Mouse (Mus musculus) neural tube, embryonic 14.5 days (tissue): ENCODE results near the gene Gm49378. TPM values are rescaled to one million over a fixed set of nuclear protein-coding genes. Genes with fewer than 3 reads are reported as not detected.

Experiments used
- ATAC-seq: fragments of 200-750 bp; cut with Nextera tagmentation; 2 replicates; pipeline ENCODE4 v1.8.0; 2017; ENCODE audit warnings: low read depth, mild to moderate bottlenecking, moderate TSS enrichment, moderate library complexity
- H3K27ac ChIP-seq: fragments of 300-500 bp; sonication (generic); 2 replicates; pipeline ENCODE4 v1.5.1; 2014; ENCODE audit warnings: low read depth, mild to moderate bottlenecking, control low read depth, low read length, moderate library complexity, mixed read lengths
- H3K27me3 ChIP-seq: fragments of 300-500 bp; sonication (generic); 2 replicates; pipeline ENCODE4 v1.6.1; 2014; ENCODE audit warnings: low read length; ENCODE audit not compliant: control insufficient read depth, insufficient read depth
- H3K36me3 ChIP-seq: fragments of 300-500 bp; sonication (generic); 2 replicates; pipeline ENCODE4 v1.6.1; 2014; ENCODE audit warnings: low read length, mixed read lengths; ENCODE audit not compliant: control insufficient read depth, insufficient read depth
- H3K4me1 ChIP-seq: fragments of 300-500 bp; sonication (generic); 2 replicates; pipeline ENCODE4 v1.6.1; 2014; ENCODE audit warnings: low read length; ENCODE audit not compliant: control insufficient read depth, insufficient read depth
- H3K4me2 ChIP-seq: fragments of 300-500 bp; sonication (generic); 2 replicates; pipeline ENCODE4 v1.6.1; 2014; ENCODE audit warnings: mild to moderate bottlenecking, low read depth, low read length, control low read depth
- H3K4me3 ChIP-seq: fragments of 300-500 bp; sonication (generic); 2 replicates; pipeline ENCODE4 v1.5.1; 2014; ENCODE audit warnings: low read depth, low read length, control low read depth, mixed read lengths
- H3K9ac ChIP-seq: fragments of 300-500 bp; sonication (generic); replicated peaks from 2 replicates; pipeline ENCODE4 v1.6.1; 2014; ENCODE audit warnings: low read depth, mild to moderate bottlenecking, control low read depth, low read length, mixed read lengths
- H3K9me3 ChIP-seq: fragments of 300-500 bp; sonication (generic); 2 replicates; pipeline ENCODE4 v1.6.1; 2016; ENCODE audit warnings: low read length; ENCODE audit not compliant: control insufficient read depth
- WGBS: fragments of 180-500 bp; shearing (Covaris S2); extraction: QIAGEN DNeasy Blood & Tissue Kit; methylation state at CpG from one replicate; pipeline ENCODE4 v1.1.7; 2014; 5-methylcytosine and 5-hydroxymethylcytosine counted together
- polyA plus RNA-seq: library from polyadenylated mRNA; unstranded; fragments of >200 nt; fragmentation: Nextera tagmentation; extraction: Ambion mirVana; gene quantifications from 2 replicates; pipeline ENCODE4 v1.2.1, GENCODE M21; 2014

Gene Gm49378
- polyA plus RNA-seq, 1 experiment from 2014 or later: 2.9 TPM

DNA sequence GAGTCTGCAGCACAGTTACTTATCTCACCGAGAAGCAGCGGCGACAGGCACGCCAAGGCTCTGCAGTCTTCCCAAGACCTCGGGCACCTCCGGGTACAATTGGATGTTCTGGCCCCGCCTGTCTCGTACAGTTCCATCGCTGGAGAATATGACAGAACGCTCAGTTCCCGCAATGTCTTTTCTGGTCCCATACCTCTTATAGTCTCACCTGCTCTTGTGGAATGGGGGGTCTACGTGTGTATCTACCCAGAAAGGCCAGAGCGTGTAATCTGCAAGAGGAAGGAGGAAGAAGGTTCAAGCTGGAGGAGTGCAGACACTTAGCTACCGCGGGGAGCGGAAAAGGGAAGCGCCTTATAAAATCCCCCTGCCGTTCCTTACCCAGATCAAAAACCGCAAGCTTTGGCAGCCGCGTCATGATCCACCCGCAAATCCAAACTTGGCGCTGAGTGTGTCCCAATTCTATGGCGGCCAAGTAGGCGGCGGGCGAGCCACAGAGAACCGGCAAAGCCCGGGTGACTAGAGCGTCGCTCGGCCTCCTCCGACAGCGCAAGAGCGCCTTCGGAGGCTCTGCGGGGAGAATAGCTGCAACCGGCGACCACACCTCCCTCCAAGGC is 22.4 kb upstream of the Gm49378 start, which contains the start of gene Mdp1:
Mdp1 (minus strand) TSS at position 549 of the 614 bp plus-strand sequence.
- peak; percentile 95 for ATAC-seq
- WGBS: under 1% methylated on average over 39 of the region's 39 CpGs
- peak within 1 kb of the TSS; percentile 54 for H3K4me3 ChIP-seq

GRCm38 (mm10) chr14:55658011-55658410 is 20.3 kb upstream of the Gm49378 start:
- WGBS: 96% methylated on average over 5 of the region's 5 CpGs
- no peak for ATAC-seq
- peaks cover 9% of the 10 kb centered on the region for H3K36me3 ChIP-seq

More for the DNA sequence above, 22.4 kb upstream of the Gm49378 start, which contains the start of gene Mdp1:
- H3K9me3 ChIP-seq: no peaks in the 10 kb centered on the region
- H3K9ac ChIP-seq: peak within 1 kb of the TSS; percentile 66
- peaks cover 9% of the 10 kb centered on the region; the same call in 1 of the 2 replicates for H3K4me1 ChIP-seq
- H3K27ac ChIP-seq: peak within 1 kb of the TSS; percentile 76
- peaks cover 14% of the 10 kb centered on the region for H3K36me3 ChIP-seq
- H3K4me2 ChIP-seq: peak within 1 kb of the TSS; percentile 42
- no peaks in the 10 kb centered on the region for H3K27me3 ChIP-seq

GRCm38 (mm10) chr14:55656935-55657334 is 19.2 kb upstream of the Gm49378 start:
- no peaks in the 10 kb centered on the region for H3K9me3 ChIP-seq
- H3K4me2 ChIP-seq: no peak overlapping the region
- H3K4me1 ChIP-seq: peaks cover 9% of the 10 kb centered on the region; the same call in 1 of the 2 replicates
- H3K36me3 ChIP-seq: peaks cover 3% of the 10 kb centered on the region; the same call in 1 of the 2 replicates
- no peaks in the 10 kb centered on the region for H3K27me3 ChIP-seq
- 87% methylated on average over 3 of the region's 3 CpGs for WGBS
- H3K9ac ChIP-seq: no peak overlapping the region
- ATAC-seq: no peak
- no peak overlapping the region for H3K4me3 ChIP-seq
- no peak overlapping the region for H3K27ac ChIP-seq

More at GRCm38 (mm10) chr14:55658011-55658410, 20.3 kb upstream of the Gm49378 start:
- no peaks in the 10 kb centered on the region for H3K9me3 ChIP-seq
- H3K4me1 ChIP-seq: peaks cover 9% of the 10 kb centered on the region; the same call in 1 of the 2 replicates
- no peak overlapping the region for H3K9ac ChIP-seq
- no peak overlapping the region for H3K4me2 ChIP-seq
- no peak overlapping the region for H3K27ac ChIP-seq
- no peaks in the 10 kb centered on the region for H3K27me3 ChIP-seq
- no peak overlapping the region for H3K4me3 ChIP-seq

- no peaks in the 10 kb centered on the region for H3K36me3 ChIP-seq
- no peak for ATAC-seq
- 88% methylated on average over 7 of the region's 7 CpGs for WGBS
- H3K27me3 ChIP-seq: no peaks in the 10 kb centered on the region
- no peak overlapping the region for H3K27ac ChIP-seq
- no peaks in the 10 kb centered on the region for H3K9me3 ChIP-seq
- H3K4me1 ChIP-seq: no peaks in the 10 kb centered on the region
- no peak overlapping the region for H3K4me2 ChIP-seq
- no peak overlapping the region for H3K4me3 ChIP-seq
- H3K9ac ChIP-seq: no peak overlapping the region
Measured at GRCm38 (mm10) chr14:55651528-55651927, 13.8 kb upstream of the Gm49378 start.

GRCm38 (mm10) chr14:55649884-55650283 is 12.2 kb upstream of the Gm49378 start, which contains the start of gene Tssk4:
Gene Tssk4, plus strand, starts transcription at chr14:55650184.
- 91% methylated on average over 2 of the region's 2 CpGs for WGBS

DNA sequence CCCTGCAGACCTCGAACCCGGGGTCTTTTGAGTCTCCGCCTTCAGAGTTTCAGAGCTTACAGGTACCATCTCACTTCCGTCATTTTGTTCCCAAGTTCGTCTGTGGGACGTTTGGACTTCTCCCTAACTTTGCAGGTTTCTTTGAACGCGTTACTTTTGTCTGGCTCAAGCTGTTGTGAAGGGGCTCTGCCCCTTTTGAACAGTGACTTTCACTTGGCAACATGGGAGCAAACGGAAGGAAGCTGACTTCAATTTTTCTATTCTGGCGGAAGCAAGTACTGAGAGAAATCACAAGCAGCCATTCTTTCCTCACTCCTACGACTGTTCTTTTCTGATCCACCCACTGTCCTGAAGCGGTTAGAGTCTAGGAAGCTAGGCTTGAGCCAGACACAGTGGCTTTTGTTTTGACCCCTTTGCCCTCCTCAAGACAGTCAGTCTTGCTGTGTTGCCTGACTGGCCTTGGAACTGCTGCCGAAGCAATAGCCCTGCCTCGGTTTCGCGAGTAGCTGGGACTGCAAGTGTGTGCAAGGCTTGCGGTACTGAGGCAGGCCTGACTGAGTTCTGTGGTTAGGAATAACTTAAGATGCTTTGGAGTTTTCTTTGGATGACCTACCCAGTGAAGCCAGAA is 6.7 kb upstream of the Gm49378 start:
- no peak for ATAC-seq
- H3K4me3 ChIP-seq: peak overlapping the region; percentile 95

More at GRCm38 (mm10) chr14:55649884-55650283, 12.2 kb upstream of the Gm49378 start, which contains the start of gene Tssk4:
- Histone ChIP-seq H3K4me3 (no peak within 1 kb of the TSS), H3K4me1 (peaks cover 1% of the 10 kb centered on the region; the same call in 1 of the 2 replicates), H3K9me3 (no peaks in the 10 kb centered on the region), H3K27me3 (no peaks in the 10 kb centered on the region), H3K36me3 (no peaks in the 10 kb centered on the region), H3K4me2 (no peak within 1 kb of the TSS), H3K27ac (no peak within 1 kb of the TSS), H3K9ac (no peak within 1 kb of the TSS)
- no peak for ATAC-seq

DNA sequence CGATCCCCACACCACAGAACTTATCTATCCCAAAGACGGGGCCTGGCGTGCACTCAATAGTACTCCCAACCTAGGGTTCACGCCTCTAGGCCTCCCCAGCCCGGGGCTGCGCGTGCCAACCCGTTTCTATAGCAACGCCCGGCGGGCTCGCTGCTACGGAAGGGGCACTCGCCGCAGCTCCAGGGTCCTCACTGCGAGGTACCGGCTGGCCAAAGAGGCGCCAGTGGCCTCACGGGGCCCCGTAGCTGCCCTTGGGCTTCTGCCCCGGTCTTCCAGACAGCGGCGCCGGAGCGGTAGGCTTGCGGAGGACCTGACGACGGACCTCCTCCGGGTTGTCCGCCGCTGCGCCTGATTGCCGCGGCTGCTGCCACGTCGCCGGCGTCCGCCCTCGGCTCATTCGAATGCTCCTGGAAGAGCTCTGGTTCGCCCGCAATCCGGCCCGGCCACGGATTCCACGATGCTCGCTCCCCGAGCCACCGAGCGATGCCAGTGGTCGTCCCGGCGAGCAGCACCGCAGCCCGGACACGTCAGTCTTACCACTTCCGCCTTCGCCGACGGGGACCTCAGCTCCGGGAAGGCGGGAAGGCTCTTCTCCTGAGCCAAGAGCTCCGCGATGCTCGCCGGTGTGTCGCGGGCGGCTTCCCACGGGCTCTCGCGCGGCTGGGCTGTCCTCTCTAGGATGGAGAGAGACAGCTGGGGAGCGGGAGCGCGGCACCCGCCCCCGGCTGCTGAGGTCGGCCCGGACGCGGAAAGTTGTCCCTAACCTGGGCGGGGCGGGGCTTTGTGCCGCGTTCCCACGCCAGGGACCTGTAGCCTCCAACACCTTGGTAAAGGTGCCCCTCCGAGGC is 5.6 kb upstream of the Gm49378 start, which contains the start of gene Tm9sf1:
Tm9sf1 (minus strand) TSS at position 747 of the 848 bp plus-strand sequence.
- no peaks in the 10 kb centered on the region for H3K9me3 ChIP-seq
- no peaks in the 10 kb centered on the region for H3K27me3 ChIP-seq
- H3K27ac ChIP-seq: peak within 1 kb of the TSS; percentile 98
- peak within 1 kb of the TSS; percentile 95 for H3K4me3 ChIP-seq
- peak; percentile 88 for ATAC-seq
- peak within 1 kb of the TSS; percentile 81 for H3K4me2 ChIP-seq
- under 1% methylated on average over 86 of the region's 89 CpGs for WGBS
- peak within 1 kb of the TSS; percentile 92 for H3K9ac ChIP-seq
- peaks cover 14% of the 10 kb centered on the region; the same call in 1 of the 2 replicates for H3K4me1 ChIP-seq
- H3K36me3 ChIP-seq: peaks cover 15% of the 10 kb centered on the region; the same call in 1 of the 2 replicates

More for the DNA sequence above, 6.7 kb upstream of the Gm49378 start:
- peak overlapping the region; percentile 81 for H3K4me2 ChIP-seq
- peaks cover 14% of the 10 kb centered on the region; the same call in 1 of the 2 replicates for H3K4me1 ChIP-seq
- WGBS: 30% methylated on average over 17 of the region's 17 CpGs
- no peaks in the 10 kb centered on the region for H3K9me3 ChIP-seq
- peaks cover 10% of the 10 kb centered on the region; the same call in 1 of the 2 replicates for H3K36me3 ChIP-seq
- peak overlapping the region; percentile 92; the same call in 1 of the 2 replicates for H3K9ac ChIP-seq
- H3K27ac ChIP-seq: no peak overlapping the region
- H3K27me3 ChIP-seq: no peaks in the 10 kb centered on the region

GRCm38 (mm10) chr14:55642679-55643059 is 5.0 kb upstream of the Gm49378 start:
- peak overlapping the region; percentile 81 for H3K4me2 ChIP-seq
- H3K4me1 ChIP-seq: peaks cover 14% of the 10 kb centered on the region; the same call in 1 of the 2 replicates
- 20% methylated on average over 8 of the region's 8 CpGs for WGBS
- ATAC-seq: peak; percentile 54
- H3K9ac ChIP-seq: peak overlapping the region; percentile 92
- no peaks in the 10 kb centered on the region for H3K27me3 ChIP-seq
- H3K4me3 ChIP-seq: peak overlapping the region; percentile 95
- peaks cover 17% of the 10 kb centered on the region; the same call in 1 of the 2 replicates for H3K36me3 ChIP-seq
- no peaks in the 10 kb centered on the region for H3K9me3 ChIP-seq
- H3K27ac ChIP-seq: peak overlapping the region; percentile 98; the same call in 1 of the 2 replicates
